Mouse (Mus musculus) lung, postnatal 25 days (tissue): Measurements from ENCODE around the gene Gm14322.
A peak's percentile ranks its signal among the peaks of the same experiment; 100 is the strongest.
"Not testable (repeated sequence)": the region's sequence is repeated elsewhere in the genome, so short reads cannot be mapped to it uniquely, and the experiment has no call there.

Experiments
- DNase-seq: peaks from one replicate; pipeline ENCODE4 v3.0.0; 2022; ENCODE audit warnings: low spot score

Gene Gm14322

DNA sequence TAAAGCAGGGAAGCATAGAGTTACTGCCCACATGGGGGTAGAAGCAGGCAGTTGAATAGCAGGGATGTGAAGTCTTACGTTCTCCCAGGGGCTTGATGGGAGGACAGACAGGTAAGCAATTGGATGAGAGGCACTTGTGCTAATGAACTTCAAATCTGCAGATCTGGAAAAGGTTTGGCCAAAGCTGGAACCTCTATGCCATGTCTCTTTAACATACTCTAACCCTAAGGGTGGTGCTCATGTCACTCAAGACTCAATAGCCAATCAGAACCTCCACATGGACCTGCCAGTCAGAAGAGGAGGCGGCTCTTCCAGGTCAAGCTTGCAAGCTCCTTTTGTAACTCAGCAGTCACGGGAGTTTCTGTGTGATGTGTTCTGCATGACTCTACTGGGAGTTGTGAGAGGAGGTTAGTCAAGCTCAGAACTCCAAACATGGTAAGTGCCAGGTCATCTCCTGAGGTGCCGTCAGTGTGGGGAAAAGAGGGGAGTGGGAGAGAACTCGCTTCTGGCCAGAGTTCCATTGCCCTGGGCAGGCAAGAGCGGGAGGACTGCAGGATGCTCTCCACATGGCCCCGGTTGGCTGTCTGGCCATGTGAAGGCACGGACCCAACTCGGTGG, at the start of gene Gm14322:
Gm14322 (plus strand) TSS at position 348 of the 618 bp plus-strand sequence.
- peak; percentile 50 for DNase-seq

DNA sequence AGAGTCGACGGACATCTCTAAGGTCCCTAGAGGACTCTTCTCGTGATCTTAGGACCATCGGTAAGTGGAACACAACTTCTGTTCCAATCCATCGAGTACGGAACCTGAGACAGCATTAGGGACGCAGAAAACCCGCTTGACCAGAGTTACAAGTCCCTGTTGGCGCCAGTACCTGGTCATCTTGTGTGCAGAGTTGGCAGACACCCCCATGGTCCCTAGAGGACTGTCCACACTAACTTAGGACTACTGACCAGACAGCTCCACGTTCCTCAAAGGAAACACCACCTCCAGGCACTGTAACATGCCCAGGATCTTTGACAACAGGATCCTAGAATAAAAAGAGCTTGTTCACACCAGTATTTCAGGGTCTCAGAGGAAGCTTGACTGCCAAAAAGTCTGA, 17.6 kb upstream of the Gm14322 start:
- DNase-seq, result not testable (repeated sequence)

DNA sequence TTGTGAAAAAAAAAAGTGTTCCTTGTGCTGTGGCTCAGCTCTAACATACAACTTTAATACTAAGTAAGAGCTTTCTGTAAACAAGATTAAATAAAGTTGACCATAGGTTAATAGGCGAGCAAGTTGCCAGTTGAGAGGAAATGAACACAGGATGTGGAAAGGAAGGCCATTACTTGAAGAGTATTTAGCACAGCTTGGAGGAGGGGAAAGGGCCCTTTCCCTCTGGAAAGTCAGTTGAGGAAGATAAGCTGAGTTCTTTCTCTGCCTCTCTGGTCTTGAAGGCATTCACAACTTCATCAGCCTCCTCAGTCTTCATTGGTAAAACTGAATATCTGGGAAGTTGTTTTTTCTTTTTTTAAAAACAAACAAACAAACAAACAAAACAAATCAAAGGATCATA, 28.3 kb downstream of the Gm14322 start:
- not testable (repeated sequence) for DNase-seq

DNA sequence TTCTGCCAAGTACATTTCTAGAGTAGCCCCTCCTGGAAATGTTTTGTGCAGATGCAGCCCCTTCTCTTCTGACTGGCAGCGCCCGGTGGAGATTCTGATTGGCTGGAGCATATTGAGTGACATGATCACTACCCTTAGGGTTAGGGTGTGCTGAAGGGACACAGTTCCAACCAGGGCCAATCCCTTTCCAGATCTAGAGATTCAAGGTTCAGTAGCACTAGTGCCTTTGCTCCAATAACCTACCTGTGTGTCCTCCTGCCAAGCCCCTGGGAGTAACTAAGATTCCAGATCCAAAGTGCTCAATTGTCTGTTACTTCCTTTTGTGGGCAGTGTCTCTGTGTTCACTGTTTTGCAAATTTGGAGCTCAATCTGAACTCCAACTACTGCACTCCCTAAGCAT, 47.1 kb downstream of the Gm14322 start:
- not testable (repeated sequence) for DNase-seq
